Mouse (Mus musculus): ENCODE data around the gene Cfl1. TPM values are rescaled to one million over a fixed set of nuclear protein-coding genes. Genes with fewer than 3 reads are reported as not detected.
A peak's percentile ranks its signal among the peaks of the same experiment; 100 is the strongest.

Cfl1 gene
- polyA plus RNA-seq, 1 experiment from 2014 or later: 3,495 TPM

DNA sequence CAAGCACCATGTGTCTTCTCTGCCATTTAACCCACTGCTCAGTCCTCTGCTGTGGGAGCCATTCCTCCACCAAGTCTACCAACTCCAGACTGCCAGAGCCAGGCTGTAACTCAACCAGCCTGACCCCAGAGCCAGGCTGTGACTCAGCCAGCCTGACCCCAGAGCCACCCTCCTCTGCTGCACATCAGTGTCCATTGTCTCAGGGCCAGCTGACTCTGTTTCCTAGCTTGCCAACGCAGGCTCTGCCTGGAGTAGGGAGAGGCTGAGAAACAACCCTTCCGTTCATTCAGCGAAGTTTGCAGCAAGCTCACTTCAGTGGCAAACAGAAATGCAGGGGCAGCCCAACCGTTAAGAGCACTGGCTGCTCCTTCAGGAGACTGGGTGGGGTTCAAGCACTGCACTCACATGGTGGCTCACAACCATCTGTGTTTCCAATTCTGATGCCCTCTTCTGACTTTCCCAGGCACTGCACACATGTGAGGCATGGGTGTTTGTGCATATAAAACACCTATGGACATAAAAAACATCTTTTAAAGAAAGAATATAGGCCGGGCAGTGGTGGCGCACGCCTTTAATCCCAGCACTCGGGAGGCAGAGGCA lies 26.8 kb downstream of the Cfl1 start:
- Histone ChIP-seq H3K4me1 (ENCODE audit: control insufficient read depth, insufficient read depth, low read length) (no peaks in the 10 kb centered on the region), H3K36me3 (ENCODE audit: control insufficient read depth, insufficient read depth, low read length) (no peaks in the 10 kb centered on the region), H3K27ac (replicated peaks; ENCODE audit: low read depth, low read length) (no peak overlapping the region), H3K9me3 (ENCODE audit: control insufficient read depth, low read length) (no peaks in the 10 kb centered on the region), H3K9ac (ENCODE audit: low read length) (no peak overlapping the region), H3K4me2 (ENCODE audit: low read depth, severe bottlenecking) (no peak overlapping the region), H3K27me3 (ENCODE audit: control insufficient read depth, insufficient read depth, low read length) (no peaks in the 10 kb centered on the region), H3K4me3 (ENCODE audit: low read depth, low read length) (no peak overlapping the region)
- ATAC-seq (ENCODE audit: insufficient number of reproducible peaks, low FRiP score, low TSS enrichment, low read depth) (no peak), DNase-seq (ENCODE audit: low spot score) (no peak)
- 82% methylated on average over 8 of the region's 8 CpGs for WGBS

DNA sequence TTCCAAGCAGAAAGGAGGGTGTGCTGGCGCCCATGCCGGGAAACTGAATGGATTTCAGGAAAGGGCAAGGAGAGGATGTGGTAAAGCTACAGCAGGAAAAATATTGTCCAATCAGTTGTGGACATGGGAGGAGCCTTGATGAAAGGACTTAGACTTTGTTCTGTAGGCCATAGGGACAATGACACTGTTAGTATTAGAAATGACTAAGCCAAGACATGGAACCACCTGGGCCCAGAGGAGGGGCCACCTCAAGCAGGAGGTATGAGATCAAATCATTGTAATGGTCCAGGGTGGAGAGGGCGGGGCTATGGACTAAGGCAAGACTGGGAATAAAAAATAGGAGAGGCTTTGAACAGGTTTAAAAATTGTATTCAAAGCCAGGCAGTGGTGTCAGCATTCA lies 28.5 kb downstream of the Cfl1 start:
- H3K4me2 ChIP-seq (ENCODE audit: low read depth, severe bottlenecking): no peak overlapping the region
- H3K27me3 ChIP-seq (ENCODE audit: control insufficient read depth, insufficient read depth, low read length): no peaks in the 10 kb centered on the region
- 93% methylated on average over 3 of the region's 3 CpGs for WGBS
- H3K9ac ChIP-seq (ENCODE audit: low read length): no peak overlapping the region
- no peak overlapping the region for H3K4me3 ChIP-seq (ENCODE audit: low read depth, low read length)
- DNase-seq (ENCODE audit: low spot score) (no peak), ATAC-seq (ENCODE audit: insufficient number of reproducible peaks, low FRiP score, low TSS enrichment, low read depth) (no peak)
- H3K27ac ChIP-seq (replicated peaks; ENCODE audit: low read depth, low read length): no peak overlapping the region
- no peaks in the 10 kb centered on the region for H3K36me3 ChIP-seq (ENCODE audit: control insufficient read depth, insufficient read depth, low read length)
- no peaks in the 10 kb centered on the region for H3K9me3 ChIP-seq (ENCODE audit: control insufficient read depth, low read length)
- no peaks in the 10 kb centered on the region for H3K4me1 ChIP-seq (ENCODE audit: control insufficient read depth, insufficient read depth, low read length)

DNA sequence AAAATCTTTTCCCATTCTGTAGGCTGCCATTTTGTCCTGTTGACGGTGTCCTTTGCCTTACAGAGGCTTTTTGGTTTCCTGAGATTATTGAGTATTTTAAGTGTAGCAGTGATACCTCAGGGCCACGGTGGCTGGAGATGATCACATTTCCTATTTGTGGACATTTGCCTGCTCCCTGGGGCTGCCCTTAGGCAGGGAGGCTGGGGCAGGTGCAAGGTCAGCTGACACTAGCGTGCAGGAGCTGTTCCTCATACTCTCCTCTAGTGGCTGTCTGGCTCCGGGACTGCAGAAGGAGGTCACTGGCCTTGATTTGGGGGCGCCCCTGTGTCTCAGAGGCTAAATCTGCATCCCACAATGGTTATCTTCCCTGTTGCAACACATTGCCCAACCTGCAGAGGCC lies 34.9 kb downstream of the Cfl1 start:
- DNase-seq (ENCODE audit: low spot score): no peak
- no peak overlapping the region for H3K4me2 ChIP-seq (ENCODE audit: low read depth, severe bottlenecking)
- H3K27ac ChIP-seq (replicated peaks; ENCODE audit: low read depth, low read length): no peak overlapping the region
- WGBS: 62% methylated on average over 5 of the region's 5 CpGs
- H3K4me1 ChIP-seq (ENCODE audit: control insufficient read depth, insufficient read depth, low read length): no peaks in the 10 kb centered on the region
- no peak overlapping the region for H3K9ac ChIP-seq (ENCODE audit: low read length)
- no peak overlapping the region for H3K4me3 ChIP-seq (ENCODE audit: low read depth, low read length)
- H3K27me3 ChIP-seq (ENCODE audit: control insufficient read depth, insufficient read depth, low read length): no peaks in the 10 kb centered on the region
- no peak for ATAC-seq (ENCODE audit: insufficient number of reproducible peaks, low FRiP score, low TSS enrichment, low read depth)
- H3K9me3 ChIP-seq (ENCODE audit: control insufficient read depth, low read length): no peaks in the 10 kb centered on the region
- no peaks in the 10 kb centered on the region for H3K36me3 ChIP-seq (ENCODE audit: control insufficient read depth, insufficient read depth, low read length)

DNA sequence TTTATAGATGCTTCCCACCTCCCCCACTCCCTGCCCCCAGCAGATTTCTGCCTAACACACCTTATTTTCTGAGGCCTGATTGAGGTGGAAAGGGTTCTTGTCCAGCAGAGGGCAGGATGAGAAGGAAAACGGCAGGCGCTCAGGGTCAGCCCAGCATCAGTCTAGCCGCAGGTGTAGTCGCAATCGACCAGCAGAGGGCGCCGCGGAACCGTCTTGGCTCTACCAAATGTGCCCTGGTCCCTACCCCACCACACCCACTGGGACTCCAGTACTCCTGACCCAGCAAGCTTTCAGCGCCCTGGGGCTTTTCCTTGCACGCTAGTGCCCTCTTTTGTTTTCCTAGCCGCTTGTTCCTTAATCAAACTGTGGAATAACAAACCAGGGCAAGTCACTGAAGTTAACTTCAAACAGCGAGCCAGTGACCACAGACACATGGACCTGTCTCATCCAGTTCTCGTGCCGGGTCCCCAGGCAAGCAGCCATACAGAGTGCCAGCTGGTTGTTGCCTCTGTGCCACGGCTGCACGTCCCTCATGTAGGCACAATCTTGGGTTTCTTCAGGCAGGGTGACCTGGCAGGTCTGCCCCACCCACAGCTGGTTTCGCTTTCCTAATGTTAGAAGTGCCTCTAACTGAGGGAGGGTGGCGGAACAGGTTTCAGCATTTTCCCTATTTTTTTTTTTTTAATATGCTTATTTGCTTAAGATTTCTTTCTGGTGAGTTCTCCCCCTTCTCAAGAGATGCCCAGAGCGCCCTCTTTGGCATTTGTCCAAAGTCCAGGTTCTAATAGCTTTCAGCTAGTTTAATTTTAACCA lies 39.3 kb downstream of the Cfl1 start:
- ATAC-seq (ENCODE audit: insufficient number of reproducible peaks, low FRiP score, low TSS enrichment, low read depth): peak; percentile 89
- no peaks in the 10 kb centered on the region for H3K9me3 ChIP-seq (ENCODE audit: control insufficient read depth, low read length)
- no peaks in the 10 kb centered on the region for H3K36me3 ChIP-seq (ENCODE audit: control insufficient read depth, insufficient read depth, low read length)
- H3K4me2 ChIP-seq (ENCODE audit: low read depth, severe bottlenecking): no peak overlapping the region
- no peaks in the 10 kb centered on the region for H3K27me3 ChIP-seq (ENCODE audit: control insufficient read depth, insufficient read depth, low read length)
- WGBS: 19% methylated on average over 20 of the region's 20 CpGs
- H3K9ac ChIP-seq (ENCODE audit: low read length): no peak overlapping the region
- H3K4me1 ChIP-seq (ENCODE audit: control insufficient read depth, insufficient read depth, low read length): no peaks in the 10 kb centered on the region
- peak; percentile 99 for DNase-seq (ENCODE audit: low spot score)
- H3K27ac ChIP-seq (replicated peaks; ENCODE audit: low read depth, low read length): no peak overlapping the region
- H3K4me3 ChIP-seq (ENCODE audit: low read depth, low read length): no peak overlapping the region

DNA sequence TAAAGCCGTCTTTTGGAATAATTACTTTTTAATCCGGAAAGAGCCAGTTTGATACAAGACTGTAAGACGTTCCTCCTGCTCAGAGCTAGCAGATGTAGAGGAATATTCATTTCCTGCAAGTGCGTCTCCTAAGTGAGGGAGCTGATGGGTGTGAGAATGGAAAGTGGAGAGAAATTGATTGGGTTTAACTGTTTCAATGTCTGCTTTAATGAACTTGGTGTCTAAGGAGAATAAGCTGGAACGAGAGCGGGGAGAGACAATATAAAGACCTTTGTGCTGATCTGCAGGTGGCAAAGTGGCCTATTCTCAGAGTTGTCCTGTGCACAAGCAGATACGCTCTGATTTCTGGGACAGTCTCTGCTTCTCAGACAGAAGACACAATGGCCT lies 39.9 kb downstream of the Cfl1 start:
- no peak overlapping the region for H3K4me3 ChIP-seq (ENCODE audit: low read depth, low read length)
- no peak overlapping the region for H3K9ac ChIP-seq (ENCODE audit: low read length)
- H3K4me2 ChIP-seq (ENCODE audit: low read depth, severe bottlenecking): no peak overlapping the region
- WGBS: 76% methylated on average over 7 of the region's 7 CpGs
- H3K9me3 ChIP-seq (ENCODE audit: control insufficient read depth, low read length): no peaks in the 10 kb centered on the region
- ATAC-seq (ENCODE audit: insufficient number of reproducible peaks, low FRiP score, low TSS enrichment, low read depth): no peak
- H3K36me3 ChIP-seq (ENCODE audit: control insufficient read depth, insufficient read depth, low read length): no peaks in the 10 kb centered on the region
- DNase-seq (ENCODE audit: low spot score): no peak
- no peak overlapping the region for H3K27ac ChIP-seq (replicated peaks; ENCODE audit: low read depth, low read length)
- no peaks in the 10 kb centered on the region for H3K4me1 ChIP-seq (ENCODE audit: control insufficient read depth, insufficient read depth, low read length)
- H3K27me3 ChIP-seq (ENCODE audit: control insufficient read depth, insufficient read depth, low read length): no peaks in the 10 kb centered on the region

DNA sequence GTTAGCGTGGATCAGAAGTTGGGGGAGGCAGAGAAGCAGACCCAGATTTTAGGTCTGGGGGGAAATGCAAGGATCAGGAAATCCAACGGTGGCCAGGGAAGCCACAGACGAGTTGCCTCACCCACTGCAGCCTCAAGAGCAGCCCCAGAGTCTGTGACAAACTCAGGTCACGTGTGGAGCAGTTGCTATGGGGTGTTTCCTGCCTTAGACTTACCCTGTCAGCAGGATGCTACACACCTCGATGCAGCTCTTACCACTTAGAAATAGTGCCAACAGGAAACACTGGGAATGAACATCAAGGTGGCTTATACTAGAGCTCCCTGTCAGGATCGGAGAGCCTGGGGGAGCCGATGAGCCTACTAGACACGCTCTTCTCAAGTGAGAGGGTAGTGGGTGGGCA lies 42.3 kb downstream of the Cfl1 start:
- WGBS: 70% methylated on average over 8 of the region's 8 CpGs
- no peak for DNase-seq (ENCODE audit: low spot score)
- H3K4me3 ChIP-seq (ENCODE audit: low read depth, low read length): no peak overlapping the region
- H3K4me2 ChIP-seq (ENCODE audit: low read depth, severe bottlenecking): no peak overlapping the region
- no peak overlapping the region for H3K27ac ChIP-seq (replicated peaks; ENCODE audit: low read depth, low read length)
- H3K4me1 ChIP-seq (ENCODE audit: control insufficient read depth, insufficient read depth, low read length): no peaks in the 10 kb centered on the region
- H3K36me3 ChIP-seq (ENCODE audit: control insufficient read depth, insufficient read depth, low read length): no peaks in the 10 kb centered on the region
- no peak overlapping the region for H3K9ac ChIP-seq (ENCODE audit: low read length)
- H3K9me3 ChIP-seq (ENCODE audit: control insufficient read depth, low read length): no peaks in the 10 kb centered on the region
- no peaks in the 10 kb centered on the region for H3K27me3 ChIP-seq (ENCODE audit: control insufficient read depth, insufficient read depth, low read length)
- no peak for ATAC-seq (ENCODE audit: insufficient number of reproducible peaks, low FRiP score, low TSS enrichment, low read depth)

DNA sequence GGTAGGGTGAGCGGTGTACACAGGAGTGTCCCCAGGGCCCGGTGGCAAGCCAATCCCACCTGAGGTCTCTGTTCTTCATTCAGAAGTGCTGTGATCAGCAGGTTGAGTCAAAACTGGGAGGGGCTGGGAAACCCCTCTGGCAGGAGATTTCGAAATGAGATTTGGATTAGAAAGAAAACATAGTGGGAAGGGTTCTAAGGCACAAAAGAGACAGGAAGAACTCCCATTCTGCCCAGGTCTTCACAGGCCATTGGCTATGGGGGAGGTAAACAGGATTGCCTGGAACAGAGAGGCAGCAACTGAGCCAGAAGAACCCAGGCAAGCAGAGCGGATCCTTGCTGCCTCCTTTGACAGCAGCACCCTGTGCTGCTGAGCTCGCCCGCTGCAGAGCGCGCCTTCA lies 48.5 kb downstream of the Cfl1 start:
- DNase-seq (ENCODE audit: low spot score) (no peak), ATAC-seq (ENCODE audit: insufficient number of reproducible peaks, low FRiP score, low TSS enrichment, low read depth) (no peak)
- Histone ChIP-seq H3K9ac (ENCODE audit: low read length) (no peak overlapping the region), H3K9me3 (ENCODE audit: control insufficient read depth, low read length) (no peaks in the 10 kb centered on the region), H3K4me1 (ENCODE audit: control insufficient read depth, insufficient read depth, low read length) (no peaks in the 10 kb centered on the region), H3K4me2 (ENCODE audit: low read depth, severe bottlenecking) (no peak overlapping the region), H3K4me3 (ENCODE audit: low read depth, low read length) (no peak overlapping the region), H3K27ac (replicated peaks; ENCODE audit: low read depth, low read length) (no peak overlapping the region), H3K27me3 (ENCODE audit: control insufficient read depth, insufficient read depth, low read length) (no peaks in the 10 kb centered on the region), H3K36me3 (ENCODE audit: control insufficient read depth, insufficient read depth, low read length) (no peaks in the 10 kb centered on the region)
- WGBS: 79% methylated on average over 8 of the region's 8 CpGs

DNA sequence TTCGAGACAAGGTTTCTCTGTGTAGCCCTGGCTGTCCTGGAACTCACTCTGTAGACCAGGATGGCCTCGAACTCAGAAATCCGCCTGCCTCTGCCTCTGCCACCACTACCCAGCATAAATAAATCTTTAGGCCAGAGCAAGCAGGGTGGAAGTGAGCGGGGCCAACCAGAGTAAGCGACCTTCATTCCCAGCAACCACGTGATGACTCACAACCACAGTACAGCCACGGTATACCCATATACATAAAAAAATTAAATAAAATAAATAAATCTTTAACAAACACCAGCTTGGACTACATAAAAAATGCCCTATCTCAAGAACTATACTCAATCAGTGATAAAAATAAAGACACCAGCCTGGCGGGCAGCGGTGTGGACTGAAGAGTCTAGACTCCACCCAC lies 53.1 kb downstream of the Cfl1 start:
- 91% methylated on average over 9 of the region's 9 CpGs for WGBS
- DNase-seq (ENCODE audit: low spot score): no peak
- Histone ChIP-seq H3K9ac (ENCODE audit: low read length) (no peak overlapping the region), H3K4me2 (ENCODE audit: low read depth, severe bottlenecking) (no peak overlapping the region), H3K27me3 (ENCODE audit: control insufficient read depth, insufficient read depth, low read length) (no peaks in the 10 kb centered on the region), H3K9me3 (ENCODE audit: control insufficient read depth, low read length) (no peaks in the 10 kb centered on the region), H3K36me3 (ENCODE audit: control insufficient read depth, insufficient read depth, low read length) (no peaks in the 10 kb centered on the region), H3K4me3 (ENCODE audit: low read depth, low read length) (no peak overlapping the region), H3K27ac (replicated peaks; ENCODE audit: low read depth, low read length) (no peak overlapping the region), H3K4me1 (ENCODE audit: control insufficient read depth, insufficient read depth, low read length) (no peaks in the 10 kb centered on the region)
- no peak for ATAC-seq (ENCODE audit: insufficient number of reproducible peaks, low FRiP score, low TSS enrichment, low read depth)
